Mouse (Mus musculus) monocyte, adult 5-6 weeks (primary cell): ENCODE measurements at regions not wholly inside any gene's neighbourhood (a gene's known extent, or its start where the extent isn't known, plus 50 kb on each side); places are given as distances from the start of the nearest gene placed in this dataset.
A peak's percentile ranks its signal among the peaks of the same experiment; 100 is the strongest.

Experiments used
- ATAC-seq: fragments of 153-309, 156-312 bp; replicated peaks from 2 replicates; pipeline ENCODE4 v1.8.0; 2017; ENCODE audit warnings: mild to moderate bottlenecking; ENCODE audit not compliant: low TSS enrichment, insufficient number of reproducible peaks, severe bottlenecking, poor library complexity, low FRiP score

DNA sequence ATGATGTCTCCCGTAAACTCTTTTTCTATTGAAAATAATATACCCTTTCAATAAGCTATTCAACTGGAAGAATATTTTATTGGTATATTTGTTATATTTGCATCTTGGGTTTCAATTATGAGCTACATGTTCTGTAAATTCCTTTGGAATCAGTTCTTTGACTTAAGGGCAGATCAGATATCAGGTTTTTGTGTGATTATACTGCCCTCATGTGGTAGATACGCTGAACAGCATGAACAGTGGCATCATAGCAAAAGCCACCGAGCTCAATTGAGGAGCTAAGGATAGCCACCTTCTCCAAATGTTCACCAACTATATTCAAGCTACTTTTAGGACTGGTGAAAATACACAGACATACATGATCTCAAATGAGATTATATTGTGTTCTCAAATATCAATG lies 52.7 kb upstream of the Pdc start:
- peak; percentile 61; the same call in 1 of the 2 replicates for ATAC-seq

DNA sequence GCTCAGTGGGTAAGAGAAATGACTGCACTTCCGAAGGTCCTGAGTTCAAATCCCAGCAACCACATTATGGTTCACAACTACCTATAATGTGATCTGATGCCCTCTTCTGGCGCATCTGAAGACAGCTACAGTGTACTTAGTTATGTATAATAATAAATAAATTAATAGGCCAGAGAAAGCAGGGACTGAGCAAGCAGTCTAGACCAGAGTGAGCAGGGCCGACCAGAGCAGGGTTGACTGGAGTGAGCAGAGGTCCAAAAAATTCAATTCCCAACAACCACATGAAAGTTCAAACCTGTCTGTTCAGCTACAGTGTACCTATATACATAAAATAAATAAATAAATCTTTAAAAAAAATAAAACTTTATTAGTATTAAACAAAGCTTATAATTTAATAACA lies 52.2 kb upstream of the Pdc start:
- no peak for ATAC-seq
